Mouse (Mus musculus) stomach, postnatal 0 days (tissue): Measurements from ENCODE around the gene Asrgl1. TPM values are rescaled to one million over a fixed set of nuclear protein-coding genes. Genes with fewer than 3 reads are reported as not detected.

Source experiments
- ATAC-seq: fragments of 200-750 bp; cut with Nextera tagmentation; 2 replicates; pipeline ENCODE4 v1.8.0; 2017; ENCODE audit not compliant: low FRiP score, low TSS enrichment
- DNase-seq: peaks from one replicate; pipeline ENCODE4 v3.0.0-alpha.2; 2016; ENCODE audit warnings: low spot score
- H3K27ac ChIP-seq: fragments of 300-500 bp; sonication (generic); replicated peaks from 2 replicates; pipeline ENCODE4 v1.5.1; 2014; ENCODE audit warnings: mild to moderate bottlenecking, control low read depth
- H3K27me3 ChIP-seq: fragments of 300-500 bp; sonication (generic); 2 replicates; pipeline ENCODE4 v1.6.1; 2014; ENCODE audit warnings: low read length; ENCODE audit not compliant: control insufficient read depth, insufficient read depth
- H3K36me3 ChIP-seq: fragments of 300-500 bp; sonication (generic); 2 replicates; pipeline ENCODE4 v1.6.1; 2014; ENCODE audit warnings: low read length, mixed read lengths; ENCODE audit not compliant: control insufficient read depth, insufficient read depth
- H3K4me1 ChIP-seq: fragments of 300-500 bp; sonication (generic); replicated peaks from 2 replicates; pipeline ENCODE4 v1.6.1; 2014; ENCODE audit warnings: antibody characterized with exemption; ENCODE audit not compliant: control insufficient read depth, insufficient read depth
- H3K4me2 ChIP-seq: fragments of 300-500 bp; sonication (generic); replicated peaks from 2 replicates; pipeline ENCODE4 v1.6.1; 2014; ENCODE audit warnings: low read depth, mild to moderate bottlenecking, control low read depth, moderate library complexity
- H3K4me3 ChIP-seq: fragments of 300-500 bp; sonication (generic); 2 replicates; pipeline ENCODE4 v1.5.1; 2014; ENCODE audit warnings: low read depth, low read length, control low read depth
- H3K9ac ChIP-seq: fragments of 300-500 bp; sonication (generic); 2 replicates; pipeline ENCODE4 v1.6.1; 2014; ENCODE audit warnings: mild to moderate bottlenecking, low read length, control low read depth, mixed read lengths
- H3K9me3 ChIP-seq: fragments of 300-500 bp; sonication (generic); 2 replicates; pipeline ENCODE4 v1.6.1; 2016; ENCODE audit warnings: low read length; ENCODE audit not compliant: control insufficient read depth
- CTCF ChIP-seq: IDR thresholded peaks from 2 replicates; pipeline ENCODE4 v1.5.1; 2016; ENCODE audit warnings: antibody characterized with exemption, low read depth, mild to moderate bottlenecking, moderate library complexity
- EP300 ChIP-seq: optimal IDR thresholded peaks from 2 replicates; pipeline ENCODE3; 2016; ENCODE audit warnings: antibody characterized with exemption
- WGBS: fragments of 180-500 bp; shearing (Covaris S2); extraction: QIAGEN DNeasy Blood & Tissue Kit; methylation state at CpG from one replicate; pipeline ENCODE4 v1.1.7; 2014; 5-methylcytosine and 5-hydroxymethylcytosine counted together
- polyA plus RNA-seq: library from polyadenylated mRNA; unstranded; fragments of >200 nt; fragmentation: Nextera tagmentation; extraction: Ambion mirVana; gene quantifications from 2 replicates; pipeline ENCODE4 v1.2.1, GENCODE M21; 2015

The Asrgl1 gene
- polyA plus RNA-seq, 1 experiment from 2014 or later, result 7.5 TPM

DNA sequence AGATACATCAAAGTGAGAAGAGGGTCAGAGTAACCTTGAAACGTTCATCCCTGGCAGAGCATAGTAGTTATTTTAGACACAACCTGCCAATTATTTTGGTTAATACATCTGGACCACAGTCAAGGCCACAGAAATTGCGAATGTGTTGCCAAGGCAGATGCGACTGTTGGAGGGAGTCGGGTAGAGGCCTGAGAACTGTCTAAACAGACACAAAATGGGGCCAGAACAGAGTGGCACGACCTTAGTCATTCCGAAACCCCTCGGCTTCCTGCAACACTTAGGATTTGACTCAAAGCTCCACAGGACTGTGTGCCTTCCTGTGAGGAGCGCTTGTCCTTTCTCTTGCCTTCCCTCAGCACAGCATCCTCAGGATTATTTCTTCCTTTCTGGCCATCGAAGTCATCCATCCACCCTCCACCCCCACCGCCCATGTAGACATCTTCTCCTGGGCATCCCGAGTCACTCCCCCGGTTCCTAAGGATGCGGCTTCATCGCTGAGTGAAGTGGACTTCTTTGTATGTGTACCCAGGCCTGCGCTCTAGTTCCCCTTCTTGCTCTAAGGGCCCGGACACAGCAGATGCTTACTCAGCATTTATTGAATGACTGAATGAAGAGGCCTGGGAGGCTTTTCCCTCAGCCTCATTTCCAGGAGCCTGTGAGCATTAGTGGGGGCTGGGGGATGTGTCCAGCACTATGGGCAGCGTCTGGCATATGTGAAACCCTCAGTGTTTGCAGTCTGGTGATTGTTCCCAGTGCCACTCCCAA lies 35.0 kb downstream of the Asrgl1 start:
- 0 out of 2 replicates have a peak overlapping the region, but pooled peaks have one; percentile 2 for H3K27ac ChIP-seq

DNA sequence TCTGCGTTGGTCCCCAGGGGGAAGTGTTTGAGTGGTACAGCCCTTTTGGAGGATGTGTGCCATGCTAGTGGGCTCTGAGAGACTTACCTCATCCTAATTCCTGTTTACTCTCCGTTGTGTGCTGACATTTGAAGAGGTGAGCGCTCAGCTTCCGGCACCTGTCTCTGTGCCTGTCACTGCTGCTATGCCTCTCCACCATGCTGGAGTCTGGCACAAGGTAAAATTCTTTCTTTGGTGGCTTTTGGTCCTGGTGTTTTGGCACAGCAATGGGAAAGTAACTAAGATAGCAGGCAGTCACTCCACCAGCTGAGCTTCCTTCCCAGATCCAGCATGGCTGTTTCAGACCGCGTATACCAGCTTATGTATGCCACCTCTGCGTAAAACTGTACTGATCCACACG lies 35.7 kb downstream of the Asrgl1 start:
- no peak for TF ChIP-seq EP300
- TF ChIP-seq CTCF, result no peak
- Histone ChIP-seq H3K4me2 (no peak overlapping the region), H3K9me3 (no peaks in the 10 kb centered on the region), H3K4me1 (no peaks in the 10 kb centered on the region), H3K9ac (no peak overlapping the region), H3K4me3 (no peak overlapping the region), H3K27ac (no peak overlapping the region), H3K36me3 (no peaks in the 10 kb centered on the region), H3K27me3 (no peaks in the 10 kb centered on the region)
- 85% methylated on average over 8 of the region's 8 CpGs for WGBS
- DNase-seq (no peak), ATAC-seq (no peak)

More for the DNA sequence above, 35.0 kb downstream of the Asrgl1 start:
- TF ChIP-seq CTCF, result no peak
- TF ChIP-seq EP300, result no peak
- H3K9ac ChIP-seq, result no peak overlapping the region
- H3K4me3 ChIP-seq, result no peak overlapping the region
- H3K27me3 ChIP-seq, result no peaks in the 10 kb centered on the region
- WGBS, result 82% methylated on average over 17 of the region's 17 CpGs
- DNase-seq (no peak), ATAC-seq (no peak)
- no peaks in the 10 kb centered on the region for H3K9me3 ChIP-seq
- H3K4me2 ChIP-seq, result no peak overlapping the region
- H3K36me3 ChIP-seq, result no peaks in the 10 kb centered on the region
- 0 out of 2 replicates have a peak, but pooled peaks cover 2% of the 10 kb centered on the region for H3K4me1 ChIP-seq

DNA sequence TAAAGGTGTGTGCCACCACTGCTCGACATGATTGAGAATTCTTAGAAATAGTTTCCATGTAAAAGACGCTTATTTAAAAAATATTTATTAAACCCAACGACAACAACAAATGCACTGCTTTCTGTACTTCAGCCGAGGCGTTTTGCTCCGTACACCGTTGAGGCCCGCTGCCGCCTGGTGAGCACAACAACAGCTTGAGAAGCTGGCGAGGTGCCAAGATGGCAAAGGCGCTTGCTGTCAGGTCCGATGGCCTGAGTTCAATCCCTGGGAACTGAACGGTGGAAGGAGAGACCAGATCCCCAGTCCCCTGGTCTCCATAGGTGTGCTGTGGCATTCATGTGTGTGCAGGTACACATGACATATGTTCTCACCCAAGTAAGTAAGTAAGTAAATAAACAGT lies 38.0 kb downstream of the Asrgl1 start:
- ATAC-seq, result no peak
- 80% methylated on average over 13 of the region's 13 CpGs for WGBS
- TF ChIP-seq EP300 (no peak), CTCF (no peak)
- H3K4me2 ChIP-seq, result no peak overlapping the region
- no peaks in the 10 kb centered on the region for H3K27me3 ChIP-seq
- no peaks in the 10 kb centered on the region for H3K9me3 ChIP-seq
- no peaks in the 10 kb centered on the region for H3K4me1 ChIP-seq
- DNase-seq, result no peak
- no peak overlapping the region for H3K27ac ChIP-seq
- no peak overlapping the region for H3K4me3 ChIP-seq
- no peaks in the 10 kb centered on the region for H3K36me3 ChIP-seq
- H3K9ac ChIP-seq, result no peak overlapping the region

DNA sequence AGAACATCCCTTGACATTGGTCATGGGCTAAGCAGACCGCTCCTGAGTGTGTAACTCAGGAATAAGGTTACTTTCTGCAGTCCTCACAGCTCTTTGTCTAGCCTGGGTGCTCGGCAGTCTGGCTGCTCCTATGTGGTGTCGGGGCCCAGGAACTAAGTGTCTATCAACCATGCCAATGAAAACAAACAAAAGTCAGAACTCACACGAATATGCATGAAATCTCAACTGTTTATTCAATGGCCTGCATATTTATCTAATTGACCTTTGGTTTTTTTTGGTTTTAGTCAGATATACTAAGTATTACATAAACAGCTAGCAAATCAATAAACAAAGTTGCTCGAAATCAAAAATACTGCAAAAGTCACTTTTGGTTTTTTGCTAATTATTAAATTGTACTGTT lies 40.3 kb downstream of the Asrgl1 start:
- Histone ChIP-seq H3K4me2 (no peak overlapping the region), H3K27ac (no peak overlapping the region), H3K4me3 (no peak overlapping the region), H3K9ac (no peak overlapping the region), H3K36me3 (no peaks in the 10 kb centered on the region), H3K9me3 (no peaks in the 10 kb centered on the region), H3K27me3 (no peaks in the 10 kb centered on the region), H3K4me1 (no peaks in the 10 kb centered on the region)
- DNase-seq (no peak), ATAC-seq (no peak)
- WGBS, result 56% methylated on average over 5 of the region's 5 CpGs
- TF ChIP-seq EP300 (no peak), CTCF (no peak)

DNA sequence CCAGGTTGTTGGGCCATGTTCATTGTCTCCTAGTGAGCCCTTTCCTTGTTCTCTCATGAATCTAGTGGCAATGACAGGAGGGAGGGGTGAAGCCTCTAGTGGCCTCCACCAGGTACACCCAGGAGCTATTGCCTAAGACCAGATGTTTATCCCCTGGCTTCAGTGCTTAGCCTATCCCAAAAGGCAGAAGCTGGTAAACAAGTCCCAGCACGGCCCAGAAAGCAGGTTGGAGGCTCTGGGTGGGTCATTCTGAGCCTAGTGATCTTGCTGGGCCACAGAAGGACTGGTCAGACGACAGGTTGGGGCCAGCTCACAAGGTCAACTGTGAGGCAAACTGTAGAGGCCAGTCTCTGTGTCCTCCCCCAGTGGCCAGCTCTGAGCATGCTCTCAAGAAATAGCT lies 44.7 kb downstream of the Asrgl1 start:
- Histone ChIP-seq H3K4me1 (no peaks in the 10 kb centered on the region), H3K9me3 (no peaks in the 10 kb centered on the region), H3K4me2 (no peak overlapping the region), H3K4me3 (no peak overlapping the region), H3K27ac (0 out of 2 replicates have a peak overlapping the region, but pooled peaks have one; percentile 35), H3K36me3 (no peaks in the 10 kb centered on the region), H3K27me3 (no peaks in the 10 kb centered on the region), H3K9ac (no peak overlapping the region)
- WGBS, result 35% methylated on average over 2 of the region's 2 CpGs
- DNase-seq, result no peak
- TF ChIP-seq CTCF (no peak), EP300 (no peak)
- ATAC-seq, result peak; percentile 48; the same call in 1 of the 2 replicates

DNA sequence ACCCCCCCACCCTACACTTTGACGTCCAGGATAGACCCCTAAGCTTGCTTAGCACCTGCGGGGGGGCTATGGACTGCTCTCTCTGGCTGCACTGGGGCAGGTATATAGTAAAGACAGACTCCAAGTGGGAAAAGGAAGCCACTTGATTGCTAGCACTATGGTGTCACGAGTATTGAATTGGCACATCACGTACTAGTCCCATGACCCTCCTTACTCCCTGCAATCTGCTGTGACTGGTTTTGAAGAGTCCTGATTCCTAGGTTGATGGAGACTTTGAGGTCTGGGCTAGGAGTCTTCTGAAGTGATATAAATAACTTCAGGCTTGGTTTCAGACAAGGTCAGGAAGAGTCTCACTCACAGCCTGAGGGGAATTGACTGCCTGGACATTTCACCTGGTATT lies 45.2 kb downstream of the Asrgl1 start:
- 56% methylated on average over 4 of the region's 4 CpGs for WGBS
- DNase-seq (no peak), ATAC-seq (no peak)
- Histone ChIP-seq H3K4me1 (no peaks in the 10 kb centered on the region), H3K4me2 (no peak overlapping the region), H3K27ac (0 out of 2 replicates have a peak overlapping the region, but pooled peaks have one; percentile 24), H3K9ac (no peak overlapping the region), H3K27me3 (no peaks in the 10 kb centered on the region), H3K36me3 (no peaks in the 10 kb centered on the region), H3K9me3 (no peaks in the 10 kb centered on the region), H3K4me3 (no peak overlapping the region)
- no peak for TF ChIP-seq EP300
